Mouse (Mus musculus): ENCODE results near the gene Kremen1.
A peak's percentile ranks its signal among the peaks of the same experiment; 100 is the strongest.

The Kremen1 gene

DNA sequence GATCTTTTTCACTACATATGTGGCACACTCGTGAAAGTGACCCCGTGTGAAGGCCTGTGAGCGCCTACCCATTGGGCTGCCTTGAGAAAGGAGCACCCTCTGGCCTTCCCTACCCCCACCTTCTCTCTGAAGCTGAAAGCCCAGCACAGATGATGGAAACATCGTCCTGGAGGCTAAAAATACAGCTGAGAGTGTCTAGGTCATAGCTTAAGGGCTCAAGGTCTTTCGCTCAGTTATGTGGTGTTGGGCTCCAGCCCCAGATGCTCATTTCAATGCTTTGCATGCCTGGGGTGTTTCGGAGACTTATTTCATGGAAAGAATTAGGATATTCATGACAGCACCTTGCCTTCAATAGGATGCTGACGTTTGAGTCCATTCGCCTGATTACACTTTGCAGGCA lies 4.4 kb upstream of the Kremen1 start:
- DNase-seq = no peak

DNA sequence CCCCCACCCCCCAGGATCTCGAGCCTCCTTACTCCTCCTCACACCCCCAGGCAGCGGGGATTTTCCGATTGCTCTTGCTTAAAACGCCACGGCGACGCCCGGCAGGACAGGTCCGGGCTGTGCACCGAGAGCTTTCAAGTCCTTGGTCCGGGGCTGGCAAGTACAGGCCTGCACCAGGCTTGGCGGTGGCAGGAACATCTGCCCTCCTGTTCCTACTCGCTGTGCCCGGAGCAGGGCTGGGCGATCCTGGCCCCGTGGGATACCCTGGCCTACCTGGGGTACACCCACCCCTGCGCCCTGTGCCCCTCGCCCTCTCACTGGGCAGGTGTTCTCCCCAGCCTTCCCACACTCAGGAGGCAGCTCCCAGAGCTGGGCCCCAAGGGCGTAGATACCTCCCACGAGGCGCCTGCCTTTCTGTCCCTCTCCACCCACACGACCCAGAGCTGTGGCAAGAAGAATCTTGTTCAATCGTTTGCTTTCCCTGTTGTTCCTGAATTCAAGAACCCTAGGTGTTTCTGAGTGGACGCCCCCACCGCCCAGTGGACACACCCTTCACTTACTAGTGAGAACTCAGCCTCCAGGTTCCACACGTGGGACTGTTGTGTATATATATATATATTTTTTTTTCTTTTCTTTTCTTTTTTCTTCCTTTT lies 1.8 kb upstream of the Kremen1 start:
- no peak for DNase-seq

DNA sequence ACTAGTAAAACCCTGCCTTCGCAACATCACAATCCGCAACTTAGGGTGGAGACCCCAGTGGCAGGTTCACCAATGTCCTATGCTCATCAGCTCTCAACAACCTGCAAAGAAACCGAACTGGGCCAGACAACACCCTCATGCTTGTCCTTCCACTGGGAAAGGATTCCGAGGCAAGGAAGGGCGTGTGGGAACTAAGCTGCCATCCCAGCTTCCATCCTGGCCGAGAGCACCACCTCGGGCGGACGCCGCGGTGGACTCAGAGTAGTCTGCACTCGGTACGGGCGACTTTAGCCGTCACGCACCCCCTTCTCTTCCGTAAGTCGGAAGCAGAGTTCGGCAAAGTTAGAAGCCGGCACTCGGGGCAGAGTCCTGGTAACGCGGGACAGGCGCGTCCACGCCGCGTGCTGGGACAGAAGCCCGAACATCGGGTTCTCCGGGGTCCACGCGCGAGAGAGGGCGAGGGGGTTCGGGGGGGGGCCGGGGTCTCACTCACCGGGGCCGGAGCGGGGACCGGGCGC lies 357 bp downstream of the Kremen1 start:
- peak; percentile 19 for DNase-seq

DNA sequence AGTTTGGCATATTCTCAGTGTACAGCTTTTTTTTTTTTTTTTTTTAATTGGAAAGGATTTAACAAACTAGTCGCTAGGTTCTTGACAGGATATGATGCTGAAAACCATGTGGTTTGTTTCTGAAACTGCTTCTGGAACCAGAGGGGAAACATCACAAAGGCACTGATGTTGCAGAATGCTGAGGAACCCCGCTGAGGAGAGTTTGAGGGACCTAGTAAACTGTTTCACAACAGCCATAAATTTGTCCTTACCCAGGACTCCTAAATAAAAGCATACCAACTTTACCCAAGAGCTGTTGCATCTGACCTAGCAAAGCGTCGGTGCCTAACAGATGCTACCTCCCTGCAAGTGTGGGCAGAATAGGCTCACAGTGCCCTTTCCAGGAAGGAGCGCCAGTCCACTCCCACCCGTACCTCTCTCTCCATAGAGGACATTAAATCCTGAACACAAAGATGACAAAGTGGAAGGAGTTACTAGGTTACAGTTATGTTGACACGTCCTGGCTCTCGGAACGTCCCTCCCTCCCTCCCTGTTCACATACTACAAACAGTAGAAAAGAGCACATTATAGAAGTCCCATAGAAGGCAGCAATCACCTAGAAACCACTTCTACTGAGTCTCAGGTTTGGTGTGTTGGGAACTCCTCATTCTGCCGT lies 1.3 kb downstream of the Kremen1 start:
- DNase-seq = no peak

DNA sequence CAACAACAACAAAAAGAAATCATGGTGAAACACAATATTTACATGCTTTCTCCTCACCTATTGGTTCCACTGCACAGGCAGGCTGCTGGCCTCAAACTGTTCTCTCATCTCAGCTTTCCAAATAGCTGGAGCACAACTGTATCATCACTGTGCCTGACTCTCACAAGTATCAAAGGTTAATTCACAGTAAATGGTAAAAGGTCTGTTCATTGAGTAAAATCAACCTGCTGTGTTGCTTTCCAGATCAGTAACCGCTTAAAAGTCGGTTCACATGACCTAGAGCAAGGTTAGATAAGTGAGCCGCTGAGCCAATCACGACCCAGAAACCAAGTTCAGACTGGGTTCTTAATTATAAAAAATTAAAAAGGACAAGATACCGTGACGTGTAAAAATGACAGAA lies 3.3 kb downstream of the Kremen1 start:
- no peak for DNase-seq

DNA sequence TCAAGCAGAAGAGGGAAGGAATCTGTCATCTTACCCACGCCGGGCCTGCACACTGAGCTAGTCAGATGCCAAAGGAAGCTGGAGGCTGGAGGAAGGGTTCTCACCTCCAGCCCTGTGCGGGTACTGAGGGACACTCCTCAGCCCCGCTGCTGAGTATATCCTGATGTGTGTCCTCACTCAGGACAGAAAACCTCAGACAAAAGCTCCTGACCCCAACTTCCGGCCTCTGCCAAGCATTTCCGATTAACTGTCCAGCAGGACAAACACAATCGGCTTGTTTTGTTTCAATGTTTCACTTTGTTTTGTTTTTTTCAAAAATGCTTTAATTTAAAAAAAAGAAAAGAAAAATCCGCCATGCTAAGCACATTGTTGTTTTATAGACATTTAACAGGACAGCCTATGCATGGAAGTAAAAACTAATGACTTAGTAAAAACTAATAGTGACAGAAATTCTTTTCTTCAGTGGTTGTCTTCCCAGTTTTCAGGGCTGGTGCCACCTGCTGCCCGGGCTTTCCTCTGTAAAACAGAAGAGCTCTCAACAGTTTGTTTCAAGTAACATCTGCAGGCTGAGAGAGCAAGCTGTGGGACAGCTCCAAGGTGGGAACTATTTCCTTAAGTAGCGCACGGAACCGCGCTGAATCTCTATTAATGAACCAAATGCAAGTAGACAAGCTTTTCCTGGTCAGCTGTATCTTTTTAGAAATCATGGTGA lies 4.1 kb downstream of the Kremen1 start:
- DNase-seq = no peak

DNA sequence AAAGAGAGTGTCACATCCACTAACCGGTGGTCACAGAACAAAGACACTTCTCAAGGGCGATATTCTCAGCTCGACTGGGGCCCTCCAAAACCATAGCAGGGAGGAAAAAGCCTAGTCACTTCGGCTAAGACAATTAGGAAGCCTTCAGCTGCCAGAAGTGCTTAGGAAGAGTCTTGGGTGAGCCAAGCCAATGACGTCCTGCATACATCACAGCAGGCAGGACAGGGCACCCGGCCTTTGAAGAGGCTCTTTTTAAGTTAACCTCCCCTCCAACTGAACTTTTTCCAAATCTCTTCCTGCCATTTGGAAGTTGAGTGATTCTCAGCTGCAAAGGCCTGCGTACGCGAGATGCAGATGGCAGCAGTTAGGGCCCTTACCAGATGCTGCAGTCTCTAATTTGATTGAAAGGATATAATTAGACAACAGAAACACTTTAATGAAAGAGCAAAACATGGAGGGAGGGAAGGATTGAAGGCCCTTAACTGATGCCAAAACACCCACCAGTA lies 5.8 kb downstream of the Kremen1 start:
- DNase-seq = no peak

DNA sequence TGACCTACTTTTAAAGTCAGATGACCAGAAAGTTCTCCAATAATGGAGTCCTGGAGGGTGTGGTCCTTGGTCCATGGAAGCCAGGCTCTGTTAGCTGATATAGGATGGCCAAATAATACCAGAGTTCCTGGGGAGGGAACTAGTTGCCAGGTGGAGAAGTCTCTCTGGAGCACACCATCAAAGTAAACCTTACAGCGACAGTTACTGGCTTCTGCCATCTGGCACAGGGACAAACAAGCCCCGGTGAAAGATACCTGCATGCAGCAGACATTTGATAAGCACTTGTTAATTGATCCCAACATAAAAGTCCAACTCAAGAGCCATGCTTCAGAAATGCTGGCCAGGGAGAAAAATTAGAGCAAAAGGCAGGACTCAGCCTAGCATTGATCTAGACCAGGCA lies 7.3 kb downstream of the Kremen1 start:
- DNase-seq = no peak

DNA sequence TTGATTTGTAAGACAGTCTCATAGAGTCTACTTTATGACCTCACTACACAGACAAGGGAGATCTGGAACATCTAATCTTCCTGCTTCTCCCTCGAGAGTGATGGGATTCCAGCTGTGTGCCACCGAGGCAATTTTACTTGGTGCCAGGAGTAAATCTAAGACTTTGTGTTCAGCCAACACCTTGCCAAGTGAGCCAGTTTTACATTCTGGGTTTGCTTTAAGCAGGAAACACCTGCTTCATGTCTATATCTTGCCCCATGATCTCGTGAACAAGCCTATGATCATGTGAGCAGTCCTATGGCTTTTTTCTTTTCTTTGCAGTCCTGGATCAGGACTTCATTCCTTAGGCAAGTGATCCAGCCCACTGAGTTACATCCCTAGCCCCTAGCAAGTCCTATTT lies 7.8 kb downstream of the Kremen1 start:
- no peak for DNase-seq

DNA sequence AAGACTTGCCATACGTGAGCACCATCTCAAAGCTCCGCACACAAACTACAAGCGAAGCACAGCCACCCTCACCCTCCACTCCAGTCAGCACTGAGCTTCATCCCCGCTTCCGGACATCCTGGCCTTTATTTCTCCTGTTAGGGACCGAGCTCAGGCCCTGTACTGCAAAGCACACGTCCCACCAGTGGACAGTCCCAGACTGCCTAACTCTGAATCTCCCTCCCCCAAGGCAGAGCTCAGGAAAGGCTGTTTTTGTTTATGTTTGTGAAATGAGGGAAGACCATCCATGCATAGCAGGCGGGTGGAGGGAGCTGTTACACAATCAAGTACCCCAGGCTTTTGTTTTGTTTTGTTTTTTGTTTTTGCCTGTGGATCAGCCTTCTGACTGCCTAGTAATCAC lies 8.6 kb downstream of the Kremen1 start:
- no peak for DNase-seq

DNA sequence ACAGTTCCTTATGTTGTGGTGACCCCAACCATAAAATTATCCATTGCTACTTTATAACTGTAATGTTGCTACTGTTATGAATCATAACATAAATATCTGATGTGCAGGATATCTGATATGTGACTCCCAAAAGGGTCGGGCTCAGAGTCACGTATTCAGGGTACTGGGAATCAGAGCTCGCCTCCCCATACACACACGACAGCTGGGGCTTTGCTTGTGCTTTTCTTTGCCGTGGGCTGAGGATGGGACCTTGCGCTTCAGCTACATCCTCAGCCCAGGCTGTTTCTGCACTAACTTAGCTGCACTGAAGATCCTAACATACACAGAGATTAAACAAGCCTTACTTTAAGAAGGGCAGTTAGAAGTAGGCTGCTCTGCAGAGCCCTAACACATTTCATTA lies 10.2 kb downstream of the Kremen1 start:
- no peak for DNase-seq

DNA sequence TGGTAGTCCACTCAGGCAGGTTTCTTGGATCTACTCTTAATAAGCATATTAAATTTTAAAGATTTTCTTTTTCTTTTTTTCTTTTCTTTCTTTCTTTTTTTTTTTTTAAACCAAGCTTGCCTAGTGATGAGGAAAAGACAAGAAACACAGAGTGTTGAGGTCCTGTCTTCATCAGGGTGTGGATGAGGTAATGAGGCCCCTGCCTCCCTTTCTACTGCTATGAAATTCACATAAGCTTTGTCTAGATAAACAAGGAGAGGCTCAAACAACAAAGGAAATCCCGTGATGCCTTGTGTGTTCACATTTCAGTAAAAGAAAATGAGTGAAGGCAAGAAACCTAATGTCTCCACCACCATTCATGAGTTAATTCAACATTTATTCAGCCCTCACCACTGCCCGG lies 13.2 kb downstream of the Kremen1 start:
- no peak for DNase-seq

DNA sequence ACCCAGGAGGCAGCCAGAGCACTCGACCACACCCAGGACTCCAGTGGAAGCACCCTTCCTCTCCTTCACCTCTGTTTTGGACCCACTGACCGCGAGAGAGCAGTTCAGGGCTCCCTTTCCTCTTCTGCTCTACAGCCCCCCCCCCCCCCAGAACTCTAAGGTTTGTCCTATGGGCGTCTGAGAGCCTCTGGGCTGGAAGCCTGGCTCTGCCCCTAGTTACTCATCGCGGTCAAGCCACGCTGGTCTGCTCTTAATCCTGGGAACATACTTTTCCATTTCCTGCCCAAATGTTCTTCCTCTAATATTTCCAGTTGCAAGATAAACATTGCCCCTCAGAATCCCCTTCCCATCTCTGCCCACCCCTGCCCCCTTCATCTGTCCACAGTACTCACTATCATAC lies 15.9 kb downstream of the Kremen1 start:
- no peak for DNase-seq

DNA sequence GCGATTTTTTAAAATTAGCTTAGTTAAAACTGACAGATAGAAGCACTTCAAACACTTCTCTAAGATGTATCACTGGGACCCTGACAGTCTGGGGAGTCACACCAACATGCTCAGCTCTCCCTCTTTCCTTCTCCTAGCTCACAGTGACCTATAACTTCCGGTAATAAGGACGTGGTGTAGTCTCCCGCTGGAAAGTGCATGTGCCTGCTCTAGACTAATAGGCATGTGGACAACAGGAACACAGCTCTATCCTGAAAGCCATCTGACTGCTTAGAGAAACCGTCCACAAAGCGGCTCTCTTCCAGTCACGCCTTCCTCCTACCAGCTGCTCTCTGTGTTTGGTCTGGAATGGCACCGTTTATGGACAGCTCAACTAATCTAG lies 16.6 kb downstream of the Kremen1 start:
- DNase-seq = no peak

DNA sequence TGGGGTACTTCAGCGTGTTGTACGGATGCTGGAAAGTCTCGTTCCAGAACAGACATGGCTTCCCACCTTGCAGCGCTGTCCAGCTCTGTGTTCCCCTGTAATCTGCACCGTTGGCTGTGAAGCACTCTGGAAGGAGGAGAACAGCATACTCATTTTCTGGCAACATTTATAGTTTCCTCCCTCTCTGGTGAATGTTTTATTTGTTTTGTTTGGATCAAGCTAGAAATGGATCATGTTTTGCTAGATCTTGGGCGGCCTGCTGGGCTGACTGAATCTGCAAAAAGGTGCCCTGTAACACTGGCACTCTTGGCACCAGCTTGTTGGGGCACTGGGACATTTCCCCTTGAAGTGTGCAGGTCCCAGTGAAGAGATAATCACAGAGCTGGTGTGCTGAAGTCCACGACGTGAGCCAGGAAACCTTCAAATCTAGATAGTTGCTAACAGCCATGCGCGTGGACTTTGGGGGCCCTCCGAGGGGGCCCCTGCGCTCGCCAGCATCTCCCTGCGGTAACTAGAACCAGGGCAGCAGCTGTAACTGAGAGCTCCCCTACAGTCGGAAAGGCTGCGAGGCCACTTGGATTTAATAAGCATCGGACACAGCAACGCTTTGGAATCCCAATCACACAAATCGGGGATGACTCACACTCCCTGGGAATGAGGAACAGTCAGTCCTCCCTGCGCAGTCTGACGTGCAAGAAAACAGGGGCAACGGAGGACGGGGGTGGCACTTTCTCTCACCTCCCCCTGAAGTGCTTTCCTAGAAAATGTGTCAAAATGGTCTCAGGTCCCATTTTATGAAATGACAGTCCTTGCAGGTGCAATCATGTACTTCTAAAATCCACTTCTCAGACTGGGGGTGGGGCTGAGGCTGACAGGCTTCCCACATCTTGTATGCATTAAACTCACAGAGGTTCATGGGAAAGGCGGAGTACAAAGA lies 17.3 kb downstream of the Kremen1 start:
- DNase-seq = no peak

DNA sequence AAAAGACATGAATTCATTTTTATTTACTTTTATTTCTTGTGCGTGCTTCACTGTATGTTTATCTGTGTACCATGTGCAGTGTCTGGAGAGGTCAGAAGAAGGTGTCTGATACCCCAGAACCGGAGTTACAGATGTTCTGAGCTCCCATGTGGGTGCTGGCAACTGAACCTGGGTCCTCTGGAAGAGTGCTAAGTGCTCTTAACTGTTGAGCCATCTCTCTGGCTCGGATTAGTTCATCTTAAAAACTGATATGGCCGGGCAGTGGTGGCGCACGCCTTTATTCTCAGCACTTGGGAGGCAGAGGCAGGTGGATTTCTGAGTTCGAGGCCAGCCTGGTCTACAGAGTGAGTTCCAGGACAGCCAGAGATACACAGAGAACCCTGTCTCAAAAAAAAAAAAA lies 18.1 kb downstream of the Kremen1 start:
- DNase-seq = no peak

DNA sequence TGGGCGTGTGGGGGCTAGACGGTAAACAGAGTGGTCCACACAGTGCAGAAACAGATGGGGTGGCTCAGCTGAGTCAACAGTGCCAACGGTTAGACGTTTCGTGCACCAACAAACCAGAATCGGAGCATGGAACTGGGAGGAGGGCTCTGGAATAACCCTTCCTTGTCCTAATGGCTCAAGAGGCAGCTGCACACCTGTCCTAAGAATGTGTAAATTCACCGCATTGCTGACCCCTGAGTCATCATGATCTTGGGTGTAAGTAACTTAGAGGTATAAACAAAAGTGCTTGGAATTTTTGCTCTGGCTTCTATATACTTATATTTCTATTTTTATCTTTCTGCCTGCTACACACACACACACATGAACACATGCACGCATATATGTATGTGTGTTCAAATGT lies 19.2 kb downstream of the Kremen1 start:
- DNase-seq = no peak

DNA sequence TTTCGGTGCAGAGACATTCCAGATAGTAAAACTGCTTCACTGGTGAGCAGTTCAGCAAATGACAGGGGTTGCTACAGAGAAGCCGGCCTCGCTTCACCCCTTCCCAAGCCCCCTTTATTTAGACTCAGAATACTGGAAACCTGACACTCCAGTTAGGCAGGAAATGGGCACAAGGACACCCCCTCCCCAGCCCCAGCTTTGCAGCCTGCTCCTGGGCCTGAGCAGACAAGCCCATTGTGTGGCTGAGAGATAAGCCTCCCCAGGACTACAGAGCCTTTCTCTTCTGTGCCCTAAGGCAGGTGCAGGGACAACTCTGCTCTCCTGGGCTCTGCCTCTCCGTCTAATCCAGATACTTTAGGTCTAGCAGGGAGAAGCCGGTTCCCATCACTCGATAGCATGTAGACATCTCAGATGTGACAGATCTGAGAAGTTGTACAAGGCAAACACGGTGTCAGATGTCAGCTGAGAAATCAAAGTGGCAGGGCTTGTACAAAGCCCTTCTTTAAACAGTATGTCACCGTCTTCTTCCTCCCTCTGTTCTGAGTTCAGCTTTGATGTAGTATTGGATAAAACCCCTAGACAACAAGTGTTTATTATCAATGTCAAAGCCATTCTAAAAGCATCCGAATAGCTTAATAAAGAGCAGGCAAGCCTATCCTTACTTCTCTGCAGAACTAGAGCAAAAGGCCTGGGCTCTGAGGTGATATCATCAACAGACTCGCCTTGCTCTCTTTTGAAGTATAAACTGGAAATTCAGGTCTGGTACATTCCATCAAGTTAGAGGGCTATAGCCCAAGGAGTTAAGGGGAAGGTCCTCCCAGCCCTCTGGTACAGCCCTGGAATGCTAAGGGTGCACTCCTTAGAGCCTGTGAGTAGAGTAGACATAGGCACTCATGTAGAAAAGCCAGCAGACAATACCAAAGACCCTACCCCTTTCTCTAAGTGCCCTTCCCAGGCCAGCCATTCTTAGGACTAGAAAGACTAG lies 21.4 kb downstream of the Kremen1 start:
- DNase-seq = peak; percentile 55

DNA sequence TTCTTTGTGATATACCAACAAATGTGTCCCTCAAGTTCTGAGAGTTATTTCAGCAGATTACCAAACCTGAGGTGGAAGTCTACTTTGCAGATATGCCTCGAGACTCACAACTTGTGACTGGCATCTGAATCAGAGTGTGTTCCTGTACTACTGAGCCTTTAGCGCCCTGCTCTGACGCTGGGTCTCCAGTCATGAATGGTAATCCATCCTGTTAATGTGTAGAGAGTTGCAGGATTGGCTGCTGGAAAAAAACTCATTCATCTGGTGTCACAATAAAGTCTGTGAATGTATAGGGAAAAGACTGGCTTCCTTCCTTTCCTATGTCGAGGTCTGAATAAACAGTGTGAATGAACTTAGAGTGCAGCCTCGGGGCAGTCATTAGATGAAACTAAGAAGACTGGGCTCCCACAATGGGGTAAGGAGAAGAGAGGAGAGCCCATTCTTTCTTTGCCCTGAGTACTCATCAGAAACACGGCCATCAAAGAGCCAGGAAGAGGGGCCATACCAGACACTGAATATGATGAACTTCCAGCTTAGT lies 41.4 kb downstream of the Kremen1 start:
- DNase-seq = no peak

DNA sequence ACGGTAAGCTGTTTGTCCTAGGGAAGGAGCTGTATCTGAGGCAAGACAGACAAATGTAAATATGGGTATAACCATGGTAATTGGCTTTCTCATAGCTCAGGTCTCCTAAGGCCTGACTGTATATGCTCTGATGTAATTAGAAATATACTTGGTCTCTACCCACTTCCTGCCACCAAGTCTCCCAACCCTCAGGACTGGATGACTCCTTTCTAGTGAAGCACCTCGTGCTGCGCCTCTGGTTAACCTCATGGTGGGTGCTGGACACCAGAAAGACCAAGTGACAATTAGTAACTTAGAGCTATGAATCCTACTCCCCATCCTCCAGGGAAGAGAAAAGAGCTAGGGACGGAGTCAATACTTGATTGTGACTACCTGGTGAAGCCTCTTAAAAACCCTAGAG lies 42.0 kb downstream of the Kremen1 start:
- no peak for DNase-seq
